Mouse (Mus musculus) fat pad, adult 2 months (tissue): Measurements from ENCODE around the gene Slit3.

Experiments
- DNase-seq: peaks from one replicate; pipeline ENCODE4 v3.0.0-alpha.2; 2011; ENCODE audit warnings: low read depth, low spot score; ENCODE audit errors: extremely low read depth

The Slit3 gene

GRCm38 (mm10) chr11:35607191-35607590 lies 486.2 kb downstream of the Slit3 start:
- DNase-seq: no peak

GRCm38 (mm10) chr11:35608794-35609193 lies 487.8 kb downstream of the Slit3 start:
- no peak for DNase-seq

- no peak for DNase-seq
These were observed 491.4 kb downstream of the Slit3 start for GRCm38 (mm10) chr11:35612262-35612896.

DNA sequence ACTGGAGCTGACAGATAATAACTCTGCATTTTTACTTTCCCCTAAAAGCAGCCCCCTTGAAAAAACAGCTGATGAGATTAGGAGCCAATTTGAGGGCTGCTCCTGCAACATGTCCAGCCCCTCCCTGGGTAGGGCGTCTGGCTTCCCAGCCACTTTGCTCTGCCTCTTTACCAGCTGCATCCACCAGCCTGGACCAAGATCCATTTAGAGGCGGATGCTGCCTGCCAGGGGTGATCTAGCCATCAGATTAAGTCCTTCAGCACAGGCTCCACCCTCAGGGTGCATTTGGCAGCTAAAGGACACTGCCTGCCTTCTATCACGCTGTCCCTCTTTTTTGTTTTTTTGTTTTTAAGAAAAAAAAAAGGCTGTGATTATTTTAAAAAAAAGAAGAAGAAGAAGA lies 493.5 kb downstream of the Slit3 start:
- DNase-seq: no peak

DNA sequence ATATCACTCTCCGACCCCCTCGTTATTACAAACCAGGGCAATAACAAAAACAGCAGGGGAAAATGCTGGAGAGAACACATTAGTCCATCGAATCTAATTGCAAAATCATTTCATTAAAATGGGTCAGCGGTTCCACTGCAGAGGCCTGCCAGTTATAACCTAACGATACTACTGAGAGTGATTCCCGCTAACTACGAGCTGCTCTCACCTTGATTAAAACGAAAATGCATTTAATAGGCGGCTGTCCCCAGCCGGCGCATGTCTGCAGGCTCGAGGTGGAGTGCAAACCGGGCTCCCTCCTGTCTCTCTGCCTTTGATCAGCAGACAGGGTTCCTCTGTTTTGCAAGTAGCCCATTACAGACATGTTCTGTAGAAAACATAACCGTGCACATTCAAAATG lies 498.4 kb downstream of the Slit3 start:
- DNase-seq: no peak

DNA sequence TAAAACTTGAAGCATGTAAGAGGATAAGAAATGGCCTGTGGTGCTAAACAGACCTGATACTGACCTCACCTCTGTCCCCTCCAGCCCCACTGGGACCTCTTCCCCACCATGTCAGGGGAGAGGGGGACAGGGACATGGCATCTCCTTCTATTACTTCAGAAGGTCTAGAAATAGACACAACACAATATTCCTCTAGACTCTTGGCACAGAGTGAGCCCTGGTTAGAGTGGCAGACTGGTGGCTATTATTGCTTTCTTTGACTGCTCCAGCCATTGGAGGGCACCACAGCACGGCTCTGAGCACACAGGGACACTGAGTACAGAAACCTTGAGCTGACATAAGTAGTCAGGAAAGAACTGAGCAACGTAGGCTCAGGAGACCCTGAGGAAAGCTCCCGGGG lies 501.7 kb downstream of the Slit3 start:
- DNase-seq: no peak

DNA sequence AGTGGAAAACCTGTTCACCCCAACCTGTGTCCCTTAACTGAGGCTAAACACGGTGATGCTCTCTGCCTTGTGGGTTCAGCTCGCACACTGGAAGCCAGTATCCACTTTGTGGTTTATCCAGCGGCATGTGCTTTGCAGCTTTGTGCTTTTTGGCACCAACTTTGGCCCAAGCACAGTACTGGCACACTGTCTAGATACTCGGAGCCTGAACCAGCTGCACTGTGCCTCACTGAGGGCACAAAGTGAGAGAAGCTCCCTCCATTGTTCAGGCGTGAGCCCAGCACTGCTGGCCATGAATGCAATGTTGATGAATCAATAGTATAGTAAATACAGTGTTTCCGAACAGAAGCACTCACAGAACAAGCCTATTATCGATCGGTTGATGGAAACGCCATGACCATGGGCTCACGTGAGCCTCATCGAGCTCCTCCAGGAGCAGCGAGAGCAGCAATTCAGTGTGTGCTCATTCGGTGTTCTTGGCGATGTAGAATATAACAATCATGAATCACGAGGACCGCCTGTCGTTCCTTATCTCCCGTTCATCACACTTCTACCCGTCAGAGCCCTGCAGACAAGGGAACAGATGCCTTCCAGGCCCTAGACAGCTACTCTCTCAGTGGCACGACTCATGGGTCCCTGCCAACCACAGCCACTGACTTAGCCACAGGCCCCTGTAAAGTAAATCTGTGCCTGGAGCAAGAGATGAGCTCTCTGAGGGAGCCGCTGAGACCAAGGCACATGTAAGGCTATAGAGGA lies 503.7 kb downstream of the Slit3 start:
- no peak for DNase-seq

- no peak for DNase-seq
These were observed 504.6 kb downstream of the Slit3 start for GRCm38 (mm10) chr11:35625576-35625975.

DNA sequence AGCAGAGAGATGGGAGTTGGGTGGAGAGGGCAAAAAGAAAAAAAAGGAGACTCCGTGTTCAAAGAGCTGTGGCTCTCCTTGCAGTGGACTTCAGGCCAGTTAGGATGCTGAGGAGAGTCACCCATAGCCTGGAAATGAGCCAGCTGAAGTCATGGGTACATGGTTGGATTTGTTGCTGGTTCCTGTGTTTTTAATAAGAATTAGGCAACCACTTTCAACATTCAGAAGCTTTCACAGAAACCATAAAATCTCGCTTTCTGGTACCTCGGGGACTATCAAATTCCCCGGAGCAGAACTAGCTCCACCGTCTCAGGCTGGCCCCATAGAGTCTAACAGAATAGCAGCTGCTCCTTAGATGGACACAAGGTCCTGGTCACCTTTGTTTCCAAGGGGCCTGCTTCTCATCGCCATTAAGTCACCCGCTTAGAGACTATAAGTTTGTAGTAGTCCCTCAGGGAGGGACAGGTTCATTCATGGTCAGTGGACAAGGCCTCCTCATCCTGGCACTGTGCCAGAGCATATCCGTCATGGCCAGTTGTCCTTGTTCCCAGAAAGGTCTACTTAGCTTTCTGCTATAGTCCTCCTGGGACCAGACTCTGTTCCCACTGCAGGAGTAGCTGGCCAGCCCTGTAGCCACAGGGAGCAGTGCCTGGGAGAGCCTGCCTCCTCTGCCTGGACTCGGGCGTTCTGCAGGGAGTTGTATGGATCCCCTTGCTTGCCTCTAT lies 505.3 kb downstream of the Slit3 start:
- no peak for DNase-seq

- no peak for DNase-seq
These were observed 506.8 kb downstream of the Slit3 start for GRCm38 (mm10) chr11:35627815-35628214.

DNA sequence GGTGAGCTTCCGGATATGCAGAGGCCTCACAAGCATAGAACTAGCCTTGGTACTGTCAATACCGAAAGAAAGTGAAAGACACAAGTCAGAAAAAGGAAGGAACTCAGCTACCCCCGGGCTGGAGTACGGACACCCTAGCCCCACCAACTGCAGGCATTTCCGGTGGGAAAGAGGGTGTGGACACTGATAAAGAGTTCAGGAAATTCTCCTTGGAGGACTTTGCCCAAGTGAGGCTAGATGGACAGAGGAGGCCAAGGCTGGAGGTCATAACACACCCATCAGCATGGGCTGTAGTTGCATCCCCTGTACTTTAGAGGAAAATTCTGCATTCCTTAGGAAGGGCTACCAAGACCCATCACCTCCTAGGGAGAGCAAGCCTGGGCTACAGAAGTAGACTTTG lies 511.2 kb downstream of the Slit3 start:
- DNase-seq: no peak

- no peak for DNase-seq
These were observed 516.1 kb downstream of the Slit3 start for GRCm38 (mm10) chr11:35637102-35637501.

DNA sequence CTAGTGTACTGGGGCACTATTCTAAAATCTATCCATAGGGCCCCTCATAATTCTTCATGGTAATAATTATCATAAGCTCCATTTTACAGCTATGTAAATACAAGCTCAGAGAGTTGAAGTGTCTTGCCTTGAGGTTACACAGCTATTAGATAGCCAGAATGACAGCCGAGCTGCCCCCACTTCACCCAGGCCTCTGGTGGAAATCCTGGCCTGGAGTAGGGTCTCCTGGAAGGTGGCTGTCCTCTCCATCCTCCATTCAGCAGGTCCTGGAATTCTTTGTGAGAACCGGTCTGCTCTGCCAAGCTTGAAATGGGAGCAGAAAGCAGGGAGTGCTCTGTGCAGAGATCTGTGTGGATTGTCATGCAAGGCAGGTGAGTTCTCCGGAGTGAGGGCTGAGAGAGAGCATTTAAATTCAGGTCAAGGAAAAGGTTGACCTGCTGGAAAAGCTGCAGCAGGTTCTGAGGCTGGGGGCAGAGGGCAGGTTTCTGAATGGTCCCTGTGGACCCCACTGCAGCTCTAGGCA lies 517.9 kb downstream of the Slit3 start:
- DNase-seq: no peak

DNA sequence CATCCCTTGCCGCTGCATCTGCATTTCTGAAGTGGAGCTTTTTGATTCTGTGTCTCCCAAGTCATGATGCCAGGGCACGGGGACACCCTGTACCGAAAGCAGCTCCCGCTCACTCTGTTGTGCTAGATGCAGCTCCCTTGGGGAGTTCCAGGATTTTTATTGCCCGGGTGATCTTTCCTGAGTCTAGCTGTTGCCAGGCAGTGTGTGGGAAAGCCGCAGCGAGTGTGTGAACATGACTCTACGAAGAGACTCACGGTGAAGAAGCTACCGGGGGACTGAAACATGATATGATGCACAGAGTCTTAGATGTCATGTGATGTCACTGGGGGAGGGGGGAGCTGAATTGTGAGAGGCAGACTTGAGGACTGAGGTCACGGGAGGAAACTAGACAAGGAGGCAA lies 518.4 kb downstream of the Slit3 start:
- DNase-seq: no peak

DNA sequence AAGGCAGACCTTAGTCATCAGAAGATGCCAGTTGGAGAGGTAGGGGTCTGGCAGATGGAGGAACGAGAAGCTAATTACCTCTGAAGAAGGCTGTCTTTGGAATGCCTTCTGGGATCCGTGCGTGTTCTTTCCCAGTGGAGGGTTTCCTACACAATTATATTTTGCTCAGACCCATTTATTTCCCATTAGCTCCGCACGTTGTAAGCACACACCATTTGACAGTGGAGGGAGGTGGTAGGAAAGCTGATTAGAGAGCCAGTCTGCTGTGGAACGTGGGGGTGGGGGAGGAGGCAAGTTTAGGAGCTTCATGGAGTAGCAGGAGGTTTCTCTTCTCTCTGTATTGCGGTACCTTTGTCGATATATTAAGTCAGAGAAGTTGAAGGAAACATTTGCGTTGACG lies 530.3 kb downstream of the Slit3 start:
- DNase-seq: no peak

DNA sequence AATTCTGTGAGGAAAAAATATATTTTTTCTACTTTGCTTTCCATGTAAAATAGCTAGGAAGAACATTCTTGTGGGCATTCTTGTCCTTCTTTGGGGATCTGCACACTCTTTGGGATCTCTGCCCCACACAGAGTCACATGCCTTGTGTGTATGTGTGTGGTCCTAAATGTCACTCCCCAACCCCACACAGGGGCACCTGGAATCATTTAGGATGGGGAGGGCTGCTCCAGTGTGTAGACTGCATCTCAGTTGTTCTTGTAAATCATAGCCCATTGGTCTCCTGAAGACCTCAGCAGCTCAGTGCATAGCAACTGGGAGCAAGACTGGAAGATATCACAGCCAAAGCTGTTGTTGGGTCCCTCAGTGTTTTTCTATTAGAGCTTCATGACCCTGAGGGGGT lies 534.8 kb downstream of the Slit3 start:
- no peak for DNase-seq

DNA sequence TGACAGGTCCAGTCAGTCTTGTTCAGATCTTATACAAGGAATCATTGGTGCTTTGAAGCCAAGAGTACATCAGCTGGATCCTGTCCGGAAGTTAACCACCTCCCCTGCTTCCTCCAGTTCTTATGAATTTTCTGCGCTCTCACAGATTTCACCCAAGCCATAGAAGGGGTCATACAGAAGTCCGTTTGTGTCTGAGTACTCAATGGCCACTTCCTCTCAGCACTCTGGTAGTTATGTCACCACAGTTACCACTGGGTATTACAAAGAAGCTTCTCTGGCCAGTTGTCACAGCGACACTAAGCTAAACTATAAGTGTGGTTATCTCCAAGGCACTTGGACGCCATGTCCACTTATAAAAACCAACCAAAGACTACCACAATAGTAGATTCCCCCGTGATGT lies 536.6 kb downstream of the Slit3 start:
- DNase-seq: no peak

DNA sequence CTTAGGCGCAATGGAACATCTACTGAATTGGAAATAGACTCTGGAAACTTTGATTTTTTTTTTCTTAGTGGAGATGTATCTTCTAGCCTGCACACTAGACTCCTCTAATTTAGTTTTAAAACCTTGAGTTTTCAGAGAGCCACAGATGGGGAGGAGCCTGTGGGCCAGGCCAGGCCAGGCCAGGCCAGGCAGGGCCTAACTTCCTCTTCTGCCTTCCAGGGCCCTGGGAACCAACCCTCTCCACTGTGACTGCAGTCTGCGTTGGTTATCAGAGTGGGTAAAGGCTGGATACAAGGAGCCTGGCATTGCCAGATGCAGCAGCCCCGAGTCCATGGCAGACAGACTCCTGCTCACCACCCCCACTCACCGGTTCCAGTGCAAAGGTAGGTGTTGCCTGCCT lies 539.9 kb downstream of the Slit3 start:
- DNase-seq: no peak

- peak; percentile 85 for DNase-seq
These were observed 541.9 kb downstream of the Slit3 start for GRCm38 (mm10) chr11:35662945-35663344.

- no peak for DNase-seq
These were observed 542.6 kb downstream of the Slit3 start for GRCm38 (mm10) chr11:35663661-35664060.

- no peak for DNase-seq
These were observed 544.0 kb downstream of the Slit3 start for GRCm38 (mm10) chr11:35664991-35665390.

DNA sequence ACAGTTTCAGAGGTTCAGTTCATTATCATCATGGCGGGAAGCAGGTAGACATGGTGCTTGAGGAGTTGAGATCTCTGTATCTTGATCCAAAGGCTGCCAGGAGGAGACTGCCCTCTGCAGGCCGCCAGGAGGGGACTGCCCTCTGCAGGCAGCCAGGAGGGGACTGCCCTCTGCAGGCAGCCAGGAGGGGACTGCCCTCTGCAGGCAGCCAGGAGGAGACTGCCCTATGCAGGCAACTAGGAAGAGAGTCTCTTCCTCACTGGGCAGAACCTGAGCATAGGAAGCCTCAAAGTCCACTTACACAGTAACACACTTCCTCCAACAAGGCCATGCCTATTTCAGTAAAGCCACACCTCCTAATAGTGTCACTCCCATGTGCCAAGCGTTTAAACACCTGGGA lies 546.4 kb downstream of the Slit3 start:
- DNase-seq: no peak
